Mouse (Mus musculus): ENCODE measurements at regions not wholly inside any gene's neighbourhood (a gene's known extent, or its start where the extent isn't known, plus 50 kb on each side); places are given as distances from the start of the nearest gene placed in this dataset.
"Not testable (repeated sequence)": the region's sequence is repeated elsewhere in the genome, so short reads cannot be mapped to it uniquely, and the experiment has no call there.

DNA sequence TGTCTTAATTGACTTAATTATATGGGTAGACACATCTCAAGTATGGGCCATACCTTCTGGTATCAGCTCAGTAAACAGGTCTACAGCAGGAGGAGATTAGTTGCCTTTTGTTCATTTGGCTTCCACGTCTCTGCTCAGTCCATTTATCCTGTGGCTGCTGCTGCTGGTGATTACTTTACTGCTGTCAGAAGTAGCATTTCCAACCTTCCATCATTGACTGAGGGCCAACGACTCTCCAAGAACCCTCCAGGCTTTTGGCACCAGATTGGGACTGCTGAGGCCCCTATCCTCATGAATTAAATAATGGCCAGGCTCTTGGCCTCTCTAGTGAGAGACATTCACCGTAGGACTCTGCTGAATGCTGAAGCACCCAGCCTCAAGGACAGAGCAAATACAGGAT, 303.0 kb downstream of the Gm11232 start:
- Histone ChIP-seq H3K27ac (ENCODE audit: low read length) (no peak overlapping the region), H3K4me2 (ENCODE audit: low read length) (no peak overlapping the region), H3K4me3 (replicated peaks; ENCODE audit: low read length) (no peak overlapping the region), H3K4me1 (replicated peaks; ENCODE audit: control insufficient read depth, insufficient read depth, low read length) (no peaks in the 10 kb centered on the region), H3K9ac (replicated peaks; ENCODE audit: low read depth, low read length) (no peak overlapping the region), H3K9me3 (ENCODE audit: control insufficient read depth, low read length) (no peaks in the 10 kb centered on the region), H3K27me3 (replicated peaks; ENCODE audit: control insufficient read depth, insufficient read depth, low read length) (no peaks in the 10 kb centered on the region), H3K36me3 (ENCODE audit: control insufficient read depth, insufficient read depth) (no peaks in the 10 kb centered on the region)
- peak; percentile 84 for ATAC-seq
- 31% methylated on average over 3 of the region's 3 CpGs for WGBS

DNA sequence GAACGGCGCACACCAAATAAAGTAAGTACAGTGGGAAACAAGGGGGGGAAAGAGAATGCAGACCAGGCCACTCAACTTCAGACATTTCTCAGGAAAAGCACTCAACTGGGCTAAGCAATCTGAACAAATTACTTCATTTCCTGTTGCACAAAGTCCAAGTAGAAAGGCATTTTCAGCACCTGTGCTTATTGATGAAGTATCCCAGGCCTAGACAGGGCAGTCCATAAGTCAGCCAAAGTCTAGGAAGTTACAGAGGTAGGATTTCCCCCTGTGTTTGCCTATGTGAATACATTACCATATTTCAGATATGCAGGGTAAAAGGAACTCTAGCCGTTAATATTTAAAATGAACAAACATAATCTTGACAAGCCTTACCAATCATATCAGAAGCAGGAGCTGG, 304.3 kb downstream of the Gm11232 start:
- 91% methylated on average over 3 of the region's 3 CpGs for WGBS
- H3K36me3 ChIP-seq (ENCODE audit: control insufficient read depth, insufficient read depth): no peaks in the 10 kb centered on the region
- no peaks in the 10 kb centered on the region for H3K9me3 ChIP-seq (ENCODE audit: control insufficient read depth, low read length)
- H3K27me3 ChIP-seq (replicated peaks; ENCODE audit: control insufficient read depth, insufficient read depth, low read length): no peaks in the 10 kb centered on the region
- no peak overlapping the region for H3K9ac ChIP-seq (replicated peaks; ENCODE audit: low read depth, low read length)
- ATAC-seq: no peak
- H3K4me3 ChIP-seq (replicated peaks; ENCODE audit: low read length): no peak overlapping the region
- H3K4me1 ChIP-seq (replicated peaks; ENCODE audit: control insufficient read depth, insufficient read depth, low read length): no peaks in the 10 kb centered on the region
- H3K27ac ChIP-seq (ENCODE audit: low read length): no peak overlapping the region
- H3K4me2 ChIP-seq (ENCODE audit: low read length): no peak overlapping the region

GRCm38 (mm10) chr4:71446461-71446860, 311.3 kb downstream of the Gm11232 start:
- no peaks in the 10 kb centered on the region for H3K9me3 ChIP-seq (ENCODE audit: control insufficient read depth, low read length)
- WGBS: 61% methylated on average over 2 of the region's 2 CpGs
- ATAC-seq: peak; percentile 75

GRCm38 (mm10) chr4:71431245-71431929, 326.4 kb downstream of the Gm11232 start:
- H3K27ac ChIP-seq (ENCODE audit: low read length): no peak overlapping the region
- no peaks in the 10 kb centered on the region for H3K27me3 ChIP-seq (replicated peaks; ENCODE audit: control insufficient read depth, insufficient read depth, low read length)
- 93% methylated on average over 3 of the region's 3 CpGs for WGBS
- H3K36me3 ChIP-seq (ENCODE audit: control insufficient read depth, insufficient read depth): no peaks in the 10 kb centered on the region
- ATAC-seq: no peak
- no peaks in the 10 kb centered on the region for H3K4me1 ChIP-seq (replicated peaks; ENCODE audit: control insufficient read depth, insufficient read depth, low read length)
- no peak overlapping the region for H3K4me2 ChIP-seq (ENCODE audit: low read length)
- no peak overlapping the region for H3K4me3 ChIP-seq (replicated peaks; ENCODE audit: low read length)
- H3K9me3 ChIP-seq (ENCODE audit: control insufficient read depth, low read length): no peaks in the 10 kb centered on the region
- H3K9ac ChIP-seq (replicated peaks; ENCODE audit: low read depth, low read length): no peak overlapping the region

More at GRCm38 (mm10) chr4:71446461-71446860, 311.3 kb downstream of the Gm11232 start:
- Histone ChIP-seq H3K4me3 (replicated peaks; ENCODE audit: low read length) (no peak overlapping the region), H3K4me2 (ENCODE audit: low read length) (no peak overlapping the region), H3K36me3 (ENCODE audit: control insufficient read depth, insufficient read depth) (no peaks in the 10 kb centered on the region), H3K4me1 (replicated peaks; ENCODE audit: control insufficient read depth, insufficient read depth, low read length) (no peaks in the 10 kb centered on the region), H3K27ac (ENCODE audit: low read length) (no peak overlapping the region), H3K9ac (replicated peaks; ENCODE audit: low read depth, low read length) (no peak overlapping the region), H3K27me3 (replicated peaks; ENCODE audit: control insufficient read depth, insufficient read depth, low read length) (no peaks in the 10 kb centered on the region)

GRCm38 (mm10) chr4:71422121-71422520, 335.6 kb downstream of the Gm11232 start:
- not testable (repeated sequence) for H3K27ac ChIP-seq (ENCODE audit: low read length); H3K4me1 ChIP-seq (replicated peaks; ENCODE audit: control insufficient read depth, insufficient read depth, low read length); H3K4me2 ChIP-seq (ENCODE audit: low read length); H3K9me3 ChIP-seq (ENCODE audit: control insufficient read depth, low read length); H3K4me3 ChIP-seq (replicated peaks; ENCODE audit: low read length); ATAC-seq; H3K9ac ChIP-seq (replicated peaks; ENCODE audit: low read depth, low read length); H3K36me3 ChIP-seq (ENCODE audit: control insufficient read depth, insufficient read depth); H3K27me3 ChIP-seq (replicated peaks; ENCODE audit: control insufficient read depth, insufficient read depth, low read length)
- 90% methylated on average over 7 of the region's 7 CpGs for WGBS

GRCm38 (mm10) chr4:71409867-71410266, 347.9 kb downstream of the Gm11232 start:
- no peak for ATAC-seq

GRCm38 (mm10) chr4:71390444-71390843, 367.3 kb downstream of the Gm11232 start:
- Histone ChIP-seq H3K27me3 (replicated peaks; ENCODE audit: control insufficient read depth, insufficient read depth, low read length) (no peaks in the 10 kb centered on the region), H3K4me2 (ENCODE audit: low read length) (no peak overlapping the region), H3K9ac (replicated peaks; ENCODE audit: low read depth, low read length) (no peak overlapping the region), H3K27ac (ENCODE audit: low read length) (no peak overlapping the region), H3K9me3 (ENCODE audit: control insufficient read depth, low read length) (no peaks in the 10 kb centered on the region), H3K4me1 (replicated peaks; ENCODE audit: control insufficient read depth, insufficient read depth, low read length) (no peaks in the 10 kb centered on the region), H3K4me3 (replicated peaks; ENCODE audit: low read length) (no peak overlapping the region), H3K36me3 (ENCODE audit: control insufficient read depth, insufficient read depth) (no peaks in the 10 kb centered on the region)
- WGBS: 92% methylated on average over 1 of the region's 1 CpGs
- ATAC-seq: no peak

More at GRCm38 (mm10) chr4:71409867-71410266, 347.9 kb downstream of the Gm11232 start:
- H3K9ac ChIP-seq (replicated peaks; ENCODE audit: low read depth, low read length): no peak overlapping the region
- no peaks in the 10 kb centered on the region for H3K36me3 ChIP-seq (ENCODE audit: control insufficient read depth, insufficient read depth)
- H3K9me3 ChIP-seq (ENCODE audit: control insufficient read depth, low read length): no peaks in the 10 kb centered on the region
- H3K4me3 ChIP-seq (replicated peaks; ENCODE audit: low read length): no peak overlapping the region
- H3K27me3 ChIP-seq (replicated peaks; ENCODE audit: control insufficient read depth, insufficient read depth, low read length): no peaks in the 10 kb centered on the region
- H3K27ac ChIP-seq (ENCODE audit: low read length): no peak overlapping the region
- H3K4me2 ChIP-seq (ENCODE audit: low read length): no peak overlapping the region
- H3K4me1 ChIP-seq (replicated peaks; ENCODE audit: control insufficient read depth, insufficient read depth, low read length): no peaks in the 10 kb centered on the region

DNA sequence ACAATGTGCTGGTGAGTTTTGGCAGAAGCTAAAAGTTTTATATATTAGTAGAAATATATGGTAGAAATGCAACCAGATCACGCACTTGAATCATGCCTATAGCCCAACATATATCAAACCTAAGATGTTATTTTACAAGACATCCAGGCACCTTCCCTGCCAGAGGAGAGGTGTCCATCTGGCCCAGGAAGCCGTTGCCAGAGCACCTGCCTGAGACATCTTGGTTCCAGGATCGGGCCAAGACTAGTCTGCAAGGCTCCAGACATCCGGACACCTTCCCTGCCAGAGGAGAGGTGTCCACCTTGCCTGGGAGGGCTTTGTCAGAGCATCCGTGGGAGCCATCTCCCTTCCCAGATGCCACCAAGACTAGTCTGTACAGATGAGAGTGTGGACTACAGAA, 388.5 kb downstream of the Gm11232 start:
- Histone ChIP-seq H3K4me1 (replicated peaks; ENCODE audit: control insufficient read depth, insufficient read depth, low read length) (no peaks in the 10 kb centered on the region), H3K9me3 (ENCODE audit: control insufficient read depth, low read length) (no peaks in the 10 kb centered on the region), H3K4me2 (ENCODE audit: low read length) (no peak overlapping the region), H3K27ac (ENCODE audit: low read length) (no peak overlapping the region), H3K4me3 (replicated peaks; ENCODE audit: low read length) (no peak overlapping the region), H3K36me3 (ENCODE audit: control insufficient read depth, insufficient read depth) (no peaks in the 10 kb centered on the region), H3K27me3 (replicated peaks; ENCODE audit: control insufficient read depth, insufficient read depth, low read length) (no peaks in the 10 kb centered on the region), H3K9ac (replicated peaks; ENCODE audit: low read depth, low read length) (no peak overlapping the region)
- ATAC-seq: no peak
- 92% methylated on average over 5 of the region's 5 CpGs for WGBS

DNA sequence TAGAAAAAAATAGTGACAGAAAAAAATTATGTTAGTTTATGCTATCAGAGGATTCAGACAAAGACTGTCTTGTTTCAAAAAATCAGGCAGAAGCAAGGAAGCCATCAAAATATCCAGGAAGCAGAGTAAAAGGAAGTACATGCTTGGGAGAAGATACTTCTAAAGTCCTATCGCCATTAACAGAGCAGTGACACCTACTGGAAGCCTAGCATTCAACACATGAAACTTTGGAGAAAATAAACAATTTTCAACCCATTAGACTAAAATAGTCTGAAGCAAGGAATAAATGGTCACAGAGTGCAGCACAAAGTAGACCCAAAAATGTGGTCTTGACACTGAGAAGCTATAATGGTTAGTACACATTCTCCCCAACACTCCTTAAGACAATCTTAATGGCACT, 394.0 kb downstream of the Gm11232 start:
- H3K27ac ChIP-seq (ENCODE audit: low read length): no peak overlapping the region

GRCm38 (mm10) chr4:71357626-71358025, 400.1 kb downstream of the Gm11232 start:
- H3K27ac ChIP-seq (ENCODE audit: low read length): no peak overlapping the region
- WGBS: 10% methylated on average over 1 of the region's 1 CpGs
- no peaks in the 10 kb centered on the region for H3K27me3 ChIP-seq (replicated peaks; ENCODE audit: control insufficient read depth, insufficient read depth, low read length)
- no peak overlapping the region for H3K4me3 ChIP-seq (replicated peaks; ENCODE audit: low read length)
- H3K4me2 ChIP-seq (ENCODE audit: low read length): no peak overlapping the region
- no peaks in the 10 kb centered on the region for H3K36me3 ChIP-seq (ENCODE audit: control insufficient read depth, insufficient read depth)
- 0 out of 2 replicates have a peak, but pooled peaks cover 2% of the 10 kb centered on the region for H3K9me3 ChIP-seq (ENCODE audit: control insufficient read depth, low read length)
- no peaks in the 10 kb centered on the region for H3K4me1 ChIP-seq (replicated peaks; ENCODE audit: control insufficient read depth, insufficient read depth, low read length)
- no peak for ATAC-seq
- H3K9ac ChIP-seq (replicated peaks; ENCODE audit: low read depth, low read length): no peak overlapping the region

More for the DNA sequence above, 394.0 kb downstream of the Gm11232 start:
- no peak overlapping the region for H3K4me2 ChIP-seq (ENCODE audit: low read length)
- no peaks in the 10 kb centered on the region for H3K36me3 ChIP-seq (ENCODE audit: control insufficient read depth, insufficient read depth)
- no peak overlapping the region for H3K4me3 ChIP-seq (replicated peaks; ENCODE audit: low read length)
- WGBS: 79% methylated on average over 1 of the region's 1 CpGs
- H3K9me3 ChIP-seq (ENCODE audit: control insufficient read depth, low read length): no peaks in the 10 kb centered on the region
- H3K27me3 ChIP-seq (replicated peaks; ENCODE audit: control insufficient read depth, insufficient read depth, low read length): no peaks in the 10 kb centered on the region
- H3K9ac ChIP-seq (replicated peaks; ENCODE audit: low read depth, low read length): no peak overlapping the region
- H3K4me1 ChIP-seq (replicated peaks; ENCODE audit: control insufficient read depth, insufficient read depth, low read length): no peaks in the 10 kb centered on the region
- ATAC-seq: no peak

Measured in forebrain, embryonic 16.5 days (tissue).